Mouse (Mus musculus): Measurements from ENCODE around the gene Mink1. TPM values are rescaled to one million over a fixed set of nuclear protein-coding genes. Genes with fewer than 3 reads are reported as not detected.
A peak's percentile ranks its signal among the peaks of the same experiment; 100 is the strongest.
"Not testable (repeated sequence)": the region's sequence is repeated elsewhere in the genome, so short reads cannot be mapped to it uniquely, and the experiment has no call there.

Mink1 gene
- polyA plus RNA-seq, 1 experiment from 2014 or later, result 10.4 TPM

GRCm38 (mm10) chr11:70524782-70525181, 37.9 kb upstream of the Mink1 start:
- Histone ChIP-seq H3K4me3 (ENCODE audit: low read depth, low read length) (peak overlapping the region; percentile 62), H3K4me1 (ENCODE audit: control insufficient read depth, insufficient read depth, low read length) (peaks cover 4% of the 10 kb centered on the region; the same call in 1 of the 2 replicates), H3K27me3 (replicated peaks; ENCODE audit: control insufficient read depth, insufficient read depth, low read length) (no peaks in the 10 kb centered on the region), H3K36me3 (ENCODE audit: control insufficient read depth, insufficient read depth, low read length) (peaks cover 31% of the 10 kb centered on the region), H3K9me3 (replicated peaks; ENCODE audit: control insufficient read depth, low read length) (no peaks in the 10 kb centered on the region), H3K4me2 (ENCODE audit: low read length) (peak overlapping the region; percentile 49), H3K9ac (ENCODE audit: low read length) (peak overlapping the region; percentile 32; the same call in 1 of the 2 replicates), H3K27ac (ENCODE audit: low read depth, low read length) (no peak overlapping the region)
- peak; percentile 52 for ATAC-seq
- WGBS, result 6% methylated on average over 8 of the region's 8 CpGs
- no peak for DNase-seq (ENCODE audit: low spot score)

GRCm38 (mm10) chr11:70525184-70525678, 37.5 kb upstream of the Mink1 start, which contains the start of gene Psmb6:
Gene Psmb6 (plus strand): TSS chr11:70525367.
- DNase-seq (ENCODE audit: low spot score) (peak; percentile 99), ATAC-seq (peak; percentile 96)
- H3K36me3 ChIP-seq (ENCODE audit: control insufficient read depth, insufficient read depth, low read length), result peaks cover 31% of the 10 kb centered on the region
- H3K4me2 ChIP-seq (ENCODE audit: low read length), result peak within 1 kb of the TSS; percentile 66
- peak within 1 kb of the TSS; percentile 62 for H3K4me3 ChIP-seq (ENCODE audit: low read depth, low read length)
- no peaks in the 10 kb centered on the region for H3K9me3 ChIP-seq (replicated peaks; ENCODE audit: control insufficient read depth, low read length)
- no peaks in the 10 kb centered on the region for H3K27me3 ChIP-seq (replicated peaks; ENCODE audit: control insufficient read depth, insufficient read depth, low read length)
- H3K4me1 ChIP-seq (ENCODE audit: control insufficient read depth, insufficient read depth, low read length), result peaks cover 4% of the 10 kb centered on the region; the same call in 1 of the 2 replicates
- no peak within 1 kb of the TSS for H3K27ac ChIP-seq (ENCODE audit: low read depth, low read length)
- H3K9ac ChIP-seq (ENCODE audit: low read length), result peak within 1 kb of the TSS; percentile 69
- WGBS, result 1% methylated on average over 25 of the region's 26 CpGs

GRCm38 (mm10) chr11:70525726-70526125, 37.0 kb upstream of the Mink1 start:
- no peaks in the 10 kb centered on the region for H3K27me3 ChIP-seq (replicated peaks; ENCODE audit: control insufficient read depth, insufficient read depth, low read length)
- no peak overlapping the region for H3K27ac ChIP-seq (ENCODE audit: low read depth, low read length)
- H3K4me3 ChIP-seq (ENCODE audit: low read depth, low read length), result peak overlapping the region; percentile 62
- H3K9me3 ChIP-seq (replicated peaks; ENCODE audit: control insufficient read depth, low read length), result no peaks in the 10 kb centered on the region
- ATAC-seq (peak; percentile 28; the same call in 1 of the 2 replicates), DNase-seq (ENCODE audit: low spot score) (no peak)
- peak overlapping the region; percentile 69 for H3K9ac ChIP-seq (ENCODE audit: low read length)
- peaks cover 31% of the 10 kb centered on the region for H3K36me3 ChIP-seq (ENCODE audit: control insufficient read depth, insufficient read depth, low read length)
- H3K4me1 ChIP-seq (ENCODE audit: control insufficient read depth, insufficient read depth, low read length), result peaks cover 4% of the 10 kb centered on the region; the same call in 1 of the 2 replicates
- WGBS, result 3% methylated on average over 12 of the region's 12 CpGs
- H3K4me2 ChIP-seq (ENCODE audit: low read length), result peak overlapping the region; percentile 66

GRCm38 (mm10) chr11:70526211-70526610, 36.5 kb upstream of the Mink1 start:
- Histone ChIP-seq H3K9me3 (replicated peaks; ENCODE audit: control insufficient read depth, low read length) (no peaks in the 10 kb centered on the region), H3K27me3 (replicated peaks; ENCODE audit: control insufficient read depth, insufficient read depth, low read length) (no peaks in the 10 kb centered on the region), H3K4me1 (ENCODE audit: control insufficient read depth, insufficient read depth, low read length) (peaks cover 4% of the 10 kb centered on the region; the same call in 1 of the 2 replicates), H3K4me2 (ENCODE audit: low read length) (peak overlapping the region; percentile 66), H3K9ac (ENCODE audit: low read length) (peak overlapping the region; percentile 69; the same call in 1 of the 2 replicates), H3K27ac (ENCODE audit: low read depth, low read length) (no peak overlapping the region), H3K4me3 (ENCODE audit: low read depth, low read length) (peak overlapping the region; percentile 62), H3K36me3 (ENCODE audit: control insufficient read depth, insufficient read depth, low read length) (peaks cover 31% of the 10 kb centered on the region)
- DNase-seq (ENCODE audit: low spot score) (no peak), ATAC-seq (no peak)
- WGBS, result 88% methylated on average over 12 of the region's 12 CpGs

- H3K4me2 ChIP-seq (ENCODE audit: low read length), result no peak overlapping the region
- DNase-seq (ENCODE audit: low spot score) (no peak), ATAC-seq (no peak)
- H3K4me3 ChIP-seq (ENCODE audit: low read depth, low read length), result no peak overlapping the region
- H3K9ac ChIP-seq (ENCODE audit: low read length), result no peak overlapping the region
- no peaks in the 10 kb centered on the region for H3K27me3 ChIP-seq (replicated peaks; ENCODE audit: control insufficient read depth, insufficient read depth, low read length)
- no peaks in the 10 kb centered on the region for H3K9me3 ChIP-seq (replicated peaks; ENCODE audit: control insufficient read depth, low read length)
- peaks cover 31% of the 10 kb centered on the region for H3K36me3 ChIP-seq (ENCODE audit: control insufficient read depth, insufficient read depth, low read length)
- peaks cover 4% of the 10 kb centered on the region; the same call in 1 of the 2 replicates for H3K4me1 ChIP-seq (ENCODE audit: control insufficient read depth, insufficient read depth, low read length)
- 91% methylated on average over 7 of the region's 7 CpGs for WGBS
- no peak overlapping the region for H3K27ac ChIP-seq (ENCODE audit: low read depth, low read length)
These were observed 34.1 kb upstream of the Mink1 start for GRCm38 (mm10) chr11:70528610-70529009.

GRCm38 (mm10) chr11:70531065-70531464, 31.6 kb upstream of the Mink1 start:
- DNase-seq (ENCODE audit: low spot score); H3K4me1 ChIP-seq (ENCODE audit: control insufficient read depth, insufficient read depth, low read length); H3K9me3 ChIP-seq (replicated peaks; ENCODE audit: control insufficient read depth, low read length); ATAC-seq; H3K4me2 ChIP-seq (ENCODE audit: low read length); H3K27me3 ChIP-seq (replicated peaks; ENCODE audit: control insufficient read depth, insufficient read depth, low read length); H3K27ac ChIP-seq (ENCODE audit: low read depth, low read length); H3K9ac ChIP-seq (ENCODE audit: low read length); H3K4me3 ChIP-seq (ENCODE audit: low read depth, low read length): not testable (repeated sequence)
- H3K36me3 ChIP-seq (ENCODE audit: control insufficient read depth, insufficient read depth, low read length), result peaks cover 31% of the 10 kb centered on the region
- WGBS, result 95% methylated on average over 2 of the region's 2 CpGs

- H3K4me1 ChIP-seq (ENCODE audit: control insufficient read depth, insufficient read depth, low read length), result no peaks in the 10 kb centered on the region
- no peak within 1 kb of the TSS for H3K27ac ChIP-seq (ENCODE audit: low read depth, low read length)
- DNase-seq (ENCODE audit: low spot score) (no peak), ATAC-seq (no peak)
- H3K4me3 ChIP-seq (ENCODE audit: low read depth, low read length), result no peak within 1 kb of the TSS
- no peaks in the 10 kb centered on the region for H3K27me3 ChIP-seq (replicated peaks; ENCODE audit: control insufficient read depth, insufficient read depth, low read length)
- H3K9me3 ChIP-seq (replicated peaks; ENCODE audit: control insufficient read depth, low read length), result no peaks in the 10 kb centered on the region
- no peak within 1 kb of the TSS for H3K4me2 ChIP-seq (ENCODE audit: low read length)
- H3K9ac ChIP-seq (ENCODE audit: low read length), result no peak within 1 kb of the TSS
- peaks cover 13% of the 10 kb centered on the region for H3K36me3 ChIP-seq (ENCODE audit: control insufficient read depth, insufficient read depth, low read length)
- 85% methylated on average over 6 of the region's 6 CpGs for WGBS
These were observed 29.8 kb upstream of the Mink1 start, which contains the start of gene Gm40193 for GRCm38 (mm10) chr11:70532839-70533238. Gene Gm40193 (minus strand): TSS chr11:70532939.

GRCm38 (mm10) chr11:70539423-70539822, 23.3 kb upstream of the Mink1 start:
- H3K4me2 ChIP-seq (ENCODE audit: low read length), result peak overlapping the region; percentile 78
- ATAC-seq (no peak), DNase-seq (ENCODE audit: low spot score) (no peak)
- no peak overlapping the region for H3K27ac ChIP-seq (ENCODE audit: low read depth, low read length)
- WGBS, result 15% methylated on average over 9 of the region's 9 CpGs
- no peaks in the 10 kb centered on the region for H3K9me3 ChIP-seq (replicated peaks; ENCODE audit: control insufficient read depth, low read length)
- no peaks in the 10 kb centered on the region for H3K36me3 ChIP-seq (ENCODE audit: control insufficient read depth, insufficient read depth, low read length)
- peak overlapping the region; percentile 50 for H3K4me3 ChIP-seq (ENCODE audit: low read depth, low read length)
- H3K4me1 ChIP-seq (ENCODE audit: control insufficient read depth, insufficient read depth, low read length), result no peaks in the 10 kb centered on the region
- 0 out of 2 replicates have a peak, but pooled peaks cover 6% of the 10 kb centered on the region for H3K27me3 ChIP-seq (replicated peaks; ENCODE audit: control insufficient read depth, insufficient read depth, low read length)
- H3K9ac ChIP-seq (ENCODE audit: low read length), result peak overlapping the region; percentile 60; the same call in 1 of the 2 replicates

GRCm38 (mm10) chr11:70539877-70540587, 22.6 kb upstream of the Mink1 start, which contains the start of gene Pld2:
Gene Pld2 (plus strand): TSS chr11:70540064.
- H3K9me3 ChIP-seq (replicated peaks; ENCODE audit: control insufficient read depth, low read length), result no peaks in the 10 kb centered on the region
- ATAC-seq (peak; percentile 81), DNase-seq (ENCODE audit: low spot score) (peak; percentile 80)
- H3K27ac ChIP-seq (ENCODE audit: low read depth, low read length), result no peak within 1 kb of the TSS
- no peaks in the 10 kb centered on the region for H3K36me3 ChIP-seq (ENCODE audit: control insufficient read depth, insufficient read depth, low read length)
- H3K27me3 ChIP-seq (replicated peaks; ENCODE audit: control insufficient read depth, insufficient read depth, low read length), result 0 out of 2 replicates have a peak, but pooled peaks cover 6% of the 10 kb centered on the region
- peak within 1 kb of the TSS; percentile 50 for H3K4me3 ChIP-seq (ENCODE audit: low read depth, low read length)
- no peaks in the 10 kb centered on the region for H3K4me1 ChIP-seq (ENCODE audit: control insufficient read depth, insufficient read depth, low read length)
- peak within 1 kb of the TSS; percentile 78 for H3K4me2 ChIP-seq (ENCODE audit: low read length)
- H3K9ac ChIP-seq (ENCODE audit: low read length), result peak within 1 kb of the TSS; percentile 60
- WGBS, result under 1% methylated on average over 61 of the region's 65 CpGs

Data from forebrain, embryonic 14.5 days (tissue).